Mouse (Mus musculus): ENCODE results near the gene BC004004. TPM values are rescaled to one million over a fixed set of nuclear protein-coding genes. Genes with fewer than 3 reads are reported as not detected.

BC004004 gene
- polyA plus RNA-seq, 1 experiment from 2014 or later = 130 TPM

DNA sequence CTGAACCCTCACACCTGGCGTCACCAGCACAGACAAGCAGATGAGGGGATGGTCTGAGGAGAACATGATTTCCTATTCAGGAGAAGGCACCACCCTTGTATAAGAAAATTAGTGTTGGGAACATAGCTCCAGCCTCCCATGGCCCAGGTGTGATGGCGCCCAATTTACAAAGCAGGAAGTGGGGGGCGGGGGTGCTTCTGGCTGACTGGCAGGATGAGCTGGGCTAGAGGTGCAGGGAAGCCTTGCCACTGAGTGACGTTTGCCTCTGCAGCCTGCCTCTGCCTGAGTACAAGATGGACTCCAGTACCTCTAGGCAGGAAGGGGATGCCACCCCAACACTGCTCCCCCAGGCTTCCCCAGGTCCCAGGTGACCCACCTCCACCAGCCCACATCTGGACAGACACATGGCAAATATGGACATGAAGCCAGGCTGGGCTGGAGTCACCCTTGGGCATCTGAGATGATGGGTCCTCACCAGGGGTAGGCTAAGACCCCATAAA lies 63.6 kb downstream of the BC004004 start:
- ChIA-PET CTCF (interaction anchor here (1.1 kb wide), 1 partner anchor 65 kb away, joined by 5 read pairs; no protein-coding TSS in a partner anchor), POLR2A (no interaction called here)
- DNase-seq (ENCODE audit: low read depth, low spot score) (no peak), ATAC-seq (no peak)
- in situ Hi-C loops (cut with MboI; ENCODE audit: low pct_unique_long_range_greater_than_20kb) = no loop called here
- H3K27me3 ChIP-seq = no peaks in the 10 kb centered on the region
- no peak for TF ChIP-seq CTCF (IDR thresholded peaks at IDR 0.05)

DNA sequence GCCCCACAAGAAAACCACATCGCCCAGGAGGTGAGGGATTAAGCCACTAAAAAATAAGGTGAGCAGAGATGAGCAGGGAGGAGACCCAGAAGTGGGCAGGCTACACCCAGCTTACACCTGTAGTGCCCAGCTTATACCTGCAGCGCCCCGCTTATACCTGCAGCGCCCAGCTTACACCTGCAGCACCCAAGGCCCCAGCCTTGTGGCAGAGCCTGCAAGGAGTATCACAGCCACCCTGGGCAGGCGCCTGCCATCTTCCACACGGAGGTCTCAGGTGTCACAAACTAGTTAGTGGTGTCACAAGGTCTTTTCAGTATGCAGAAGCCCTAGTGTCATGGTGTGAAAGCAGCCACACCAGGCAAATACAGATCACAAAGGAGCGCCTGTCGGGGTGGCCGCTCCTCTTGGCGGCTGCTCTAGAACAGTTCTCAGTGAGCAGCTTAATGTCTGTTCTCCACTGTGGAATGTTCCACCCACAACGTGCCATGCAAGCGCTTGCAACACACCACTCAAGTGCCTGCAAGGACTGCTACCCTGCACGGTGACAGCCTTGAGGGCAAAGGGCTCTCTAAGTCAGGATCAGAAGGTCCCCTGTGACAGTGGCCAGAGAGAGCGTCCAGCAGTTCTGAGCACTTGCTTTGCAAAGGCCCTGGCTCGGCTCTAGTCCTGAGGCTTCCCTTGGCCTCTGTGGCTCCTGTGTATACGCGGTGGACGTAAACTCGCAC lies 67.8 kb downstream of the BC004004 start:
- POLR2A ChIA-PET = no interaction called here
- TF ChIP-seq CTCF (IDR thresholded peaks at IDR 0.05) = no peak
- DNase-seq (ENCODE audit: low read depth, low spot score) (no peak), ATAC-seq (no peak)
- no peaks in the 10 kb centered on the region for H3K27me3 ChIP-seq
- in situ Hi-C loops (cut with MboI; ENCODE audit: low pct_unique_long_range_greater_than_20kb) = no loop called here
- CTCF ChIA-PET = interaction anchor here (1.2 to 4.5 kb wide), 2 partner anchors 12 to 35 kb away, joined by 3 to 14 read pairs; partner anchors contain the start of gene Mtch1

DNA sequence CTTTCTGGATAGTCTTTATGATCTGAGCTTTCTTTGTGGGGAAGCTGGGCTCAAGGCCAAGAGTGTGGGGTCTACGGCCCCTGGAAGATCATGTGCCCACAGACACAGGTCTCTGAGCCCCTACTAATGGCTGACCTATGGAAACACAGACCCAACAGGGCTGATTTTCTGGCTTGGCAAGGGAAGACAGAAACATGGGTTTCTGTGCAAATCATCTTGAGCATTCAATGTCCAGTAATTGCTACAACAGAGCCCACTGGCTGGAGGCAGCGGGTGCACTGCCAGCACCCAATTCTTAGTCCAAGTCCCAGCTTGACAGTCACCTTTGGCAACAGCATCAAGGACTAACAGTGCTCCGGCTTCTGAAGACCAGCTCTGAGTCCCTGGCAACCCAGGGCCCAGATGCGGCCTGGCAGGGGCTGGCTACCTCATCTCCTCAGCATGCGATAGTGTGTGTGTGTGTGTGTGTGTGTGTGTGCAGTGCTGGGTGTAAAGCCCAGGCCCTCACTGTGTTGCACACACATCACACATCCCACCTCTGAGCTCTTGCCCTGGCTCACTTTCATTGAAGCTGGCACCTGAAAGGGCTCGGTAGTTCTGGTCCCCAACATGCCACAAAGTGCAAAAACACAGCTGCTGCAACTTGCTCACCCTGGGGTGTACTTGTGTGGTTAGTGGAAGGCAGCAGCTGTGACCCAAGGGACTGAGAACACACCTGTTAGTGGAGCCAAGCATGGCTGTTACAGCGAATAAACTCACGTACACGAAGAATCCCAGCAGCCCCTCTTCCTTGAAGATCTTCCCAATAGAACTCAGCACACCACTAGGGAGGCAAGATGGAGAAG lies 69.6 kb downstream of the BC004004 start:
- no peak for DNase-seq (ENCODE audit: low read depth, low spot score)

DNA sequence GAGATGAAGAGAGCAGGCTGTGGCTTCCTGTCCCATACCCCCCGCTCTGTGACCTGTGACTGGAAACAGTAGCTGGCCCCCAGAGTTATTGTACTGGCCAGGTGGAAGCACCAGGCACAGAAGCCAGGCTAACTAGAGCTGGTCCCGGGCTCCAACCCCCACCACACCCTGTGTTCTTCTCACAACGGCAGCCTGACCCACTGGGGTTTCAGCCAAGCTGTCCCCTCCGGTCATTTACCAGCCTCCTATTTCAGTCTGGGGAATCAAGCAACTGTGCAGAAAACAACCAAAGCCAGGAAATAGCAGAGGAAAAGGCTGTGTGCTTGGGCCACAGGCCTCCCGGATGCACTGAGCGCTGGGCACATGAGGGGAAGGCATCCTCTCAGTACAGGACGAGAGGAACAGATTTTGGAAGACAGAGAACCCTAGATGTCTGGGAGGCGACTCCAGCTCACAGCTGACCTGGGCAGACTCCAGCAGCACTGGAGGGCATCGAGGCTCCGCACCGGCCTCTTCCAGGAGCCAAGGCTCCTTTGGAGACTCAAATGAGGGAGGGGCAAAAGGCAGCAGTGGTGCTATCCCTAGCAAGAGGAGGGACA lies 70.7 kb downstream of the BC004004 start:
- H3K27me3 ChIP-seq = no peaks in the 10 kb centered on the region
- no peak for DNase-seq (ENCODE audit: low read depth, low spot score)
- no peak for TF ChIP-seq CTCF (IDR thresholded peaks at IDR 0.05)
- in situ Hi-C loops (cut with MboI; ENCODE audit: low pct_unique_long_range_greater_than_20kb) = no loop called here
- ChIA-PET CTCF (interaction anchor here (1.1 to 4.5 kb wide), 4 partner anchors 9 to 36 kb away, joined by 3 to 14 read pairs (median 4); partner anchors contain the start of gene Mtch1), POLR2A (interaction anchor here (0.7 kb wide), 1 partner anchor 8 kb away, joined by 3 read pairs; the partner anchor contains the start of gene Mtch1)
- no peak for ATAC-seq

More for the DNA sequence above, 69.6 kb downstream of the BC004004 start:
- H3K27me3 ChIP-seq = no peaks in the 10 kb centered on the region
- TF ChIP-seq CTCF (IDR thresholded peaks at IDR 0.05) = no peak
- POLR2A ChIA-PET = no interaction called here
- ATAC-seq = no peak
- in situ Hi-C loops (cut with MboI; ENCODE audit: low pct_unique_long_range_greater_than_20kb) = no loop called here
- CTCF ChIA-PET = interaction anchor here (0.7 to 4.5 kb wide), 5 partner anchors 10 to 35 kb away, joined by 3 to 14 read pairs (median 3); partner anchors contain the start of gene Mtch1

DNA sequence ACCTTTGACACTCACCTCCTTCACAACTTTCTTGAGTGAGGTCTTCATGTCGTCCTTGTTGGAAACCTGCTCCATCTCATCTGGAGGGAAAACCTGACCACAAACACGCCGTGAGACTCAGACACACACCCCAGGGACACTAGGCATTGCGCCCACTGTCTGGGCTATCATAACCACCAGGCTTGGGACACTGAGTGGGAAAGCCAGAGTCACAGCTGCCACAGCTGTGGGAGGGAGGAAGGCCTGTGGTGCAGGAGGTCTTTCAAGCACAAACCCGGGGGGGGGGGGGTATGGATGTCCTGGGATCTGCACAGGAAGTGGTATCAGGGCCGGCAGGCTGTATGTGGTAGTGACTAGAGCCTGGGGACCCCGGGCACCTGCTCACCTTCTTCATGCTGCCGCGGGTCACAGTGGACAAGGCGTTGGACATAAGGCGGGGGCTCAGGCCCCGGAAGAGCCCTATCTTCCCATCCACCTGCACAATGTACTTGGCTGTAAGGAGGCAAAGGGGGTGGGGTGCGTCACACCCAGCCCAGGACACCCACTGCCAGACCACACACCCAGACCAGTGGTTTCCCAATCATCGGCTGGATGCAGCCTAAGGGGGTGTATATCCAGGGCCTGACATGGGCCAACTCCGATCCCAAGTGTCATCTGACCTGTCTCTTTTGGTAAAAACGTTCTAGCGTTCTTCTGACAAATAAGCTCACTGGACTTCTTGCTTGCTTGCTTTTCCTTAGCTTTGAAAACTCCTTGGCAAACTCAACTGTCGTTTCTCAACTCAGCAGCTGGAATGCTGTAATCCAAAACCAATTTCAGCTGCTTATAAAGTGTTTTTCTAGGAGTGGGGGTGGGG lies 72.0 kb downstream of the BC004004 start:
- TF ChIP-seq CTCF (IDR thresholded peaks at IDR 0.05) = no peak
- in situ Hi-C loops (cut with MboI; ENCODE audit: low pct_unique_long_range_greater_than_20kb) = no loop called here
- ATAC-seq (no peak), DNase-seq (ENCODE audit: low read depth, low spot score) (no peak)
- ChIA-PET CTCF (interaction anchor here (2.6 to 4.5 kb wide), 2 partner anchors 31 to 73 kb away, joined by 7 to 14 read pairs; partner anchors contain the start of gene BC004004), POLR2A (no interaction called here)
- no peaks in the 10 kb centered on the region for H3K27me3 ChIP-seq

DNA sequence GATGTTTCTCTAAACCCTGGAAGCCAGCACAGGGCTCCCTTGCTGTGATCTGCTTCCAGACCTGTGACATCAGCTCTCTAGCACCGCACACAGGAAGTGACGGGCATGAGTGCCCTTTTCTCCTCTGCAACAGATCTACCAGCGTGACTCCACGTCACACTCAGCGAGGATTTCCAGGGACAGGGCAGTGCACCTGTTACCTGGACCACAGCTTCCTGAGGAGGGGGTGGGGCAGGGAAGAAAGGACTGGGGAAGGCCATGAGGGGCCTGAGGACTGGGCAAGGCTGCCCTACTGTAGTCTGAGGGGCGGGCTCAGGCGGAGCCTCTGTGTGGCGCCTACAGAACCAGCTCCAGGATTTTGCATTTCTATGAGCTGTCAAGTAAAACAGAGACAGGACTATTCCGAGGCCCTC lies 73.0 kb downstream of the BC004004 start:
- in situ Hi-C loops (cut with MboI; ENCODE audit: low pct_unique_long_range_greater_than_20kb) = no loop called here
- DNase-seq (ENCODE audit: low read depth, low spot score) = no peak

DNA sequence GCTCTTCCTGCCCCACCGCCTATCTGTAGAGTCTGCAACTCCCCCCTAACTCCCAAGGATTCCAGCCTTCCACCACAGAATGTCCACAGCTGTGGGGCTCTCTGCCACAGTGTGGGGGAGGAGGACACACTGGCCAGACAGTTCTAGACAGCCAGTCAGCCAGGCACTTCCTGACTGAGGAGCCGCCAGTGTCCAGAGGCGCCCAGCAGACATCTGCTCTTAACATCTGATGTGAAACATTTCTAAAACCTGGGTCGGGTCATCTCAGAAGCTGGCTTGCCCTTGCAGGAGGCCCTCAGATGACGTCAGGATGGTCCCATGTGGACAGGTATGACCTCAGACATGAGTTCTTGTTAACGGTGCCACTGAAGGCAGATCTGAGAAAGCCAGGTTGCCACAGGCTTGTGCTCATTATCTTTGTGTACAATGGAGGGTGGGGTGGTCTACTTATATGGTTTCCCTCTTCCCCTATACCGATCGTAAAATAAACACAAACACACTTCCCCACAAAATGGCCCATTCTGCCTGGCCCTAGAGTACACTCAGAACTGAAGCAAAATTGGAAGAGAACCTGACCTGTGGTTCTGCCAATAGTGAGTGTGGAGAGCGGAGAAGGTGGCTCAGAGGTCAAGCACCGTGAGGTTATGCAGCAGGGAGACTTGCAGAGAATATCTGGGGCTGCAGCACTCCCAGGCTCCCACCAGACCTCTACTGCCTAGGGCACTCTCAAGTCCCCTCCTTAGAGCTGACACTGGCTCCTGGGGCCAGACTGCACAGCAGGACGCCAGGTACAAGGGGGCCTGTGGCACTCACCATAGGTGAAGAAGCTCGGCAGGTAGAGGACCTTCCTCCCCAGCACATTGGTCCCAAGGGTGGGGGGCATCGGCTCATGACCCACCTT lies 73.7 kb downstream of the BC004004 start:
- no peak for TF ChIP-seq CTCF (IDR thresholded peaks at IDR 0.05)
- CTCF ChIA-PET = interaction anchor here (1.9 to 2.6 kb wide), 2 partner anchors 29 to 74 kb away, joined by 6 to 7 read pairs; partner anchors contain the start of gene BC004004

More for the DNA sequence above, 73.0 kb downstream of the BC004004 start:
- peak; percentile 24 for ATAC-seq
- TF ChIP-seq CTCF (IDR thresholded peaks at IDR 0.05) = no peak
- no peaks in the 10 kb centered on the region for H3K27me3 ChIP-seq
- ChIA-PET CTCF (interaction anchor here (1.9 to 2.6 kb wide), 2 partner anchors 29 to 74 kb away, joined by 6 to 7 read pairs; partner anchors contain the start of gene BC004004), POLR2A (no interaction called here)

DNA sequence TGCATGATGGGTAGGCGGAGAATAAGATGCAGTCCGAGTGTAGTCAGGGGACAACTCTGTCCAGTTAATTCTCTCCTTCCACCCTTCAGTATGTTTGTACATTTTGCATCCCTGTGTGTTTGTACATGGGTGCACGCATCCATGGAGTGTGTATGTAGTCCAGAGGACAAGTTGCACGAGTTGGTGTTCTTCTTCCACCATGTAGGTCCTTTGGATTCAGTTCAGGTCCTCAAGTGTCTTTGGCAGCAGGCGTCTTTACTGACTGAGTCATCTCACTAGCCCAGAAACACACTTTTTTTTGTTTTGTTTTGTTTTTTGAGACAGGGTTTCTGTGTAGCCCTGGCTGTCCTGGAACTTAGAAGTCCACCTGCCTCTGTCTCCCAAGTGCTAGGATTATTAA lies 74.7 kb downstream of the BC004004 start:
- POLR2A ChIA-PET = no interaction called here
- H3K27me3 ChIP-seq = no peaks in the 10 kb centered on the region
- DNase-seq (ENCODE audit: low read depth, low spot score) (no peak), ATAC-seq (no peak)
- CTCF ChIA-PET = interaction anchor here (1.9 to 2.6 kb wide), 2 partner anchors 28 to 75 kb away, joined by 6 to 7 read pairs; partner anchors contain the start of gene BC004004
- TF ChIP-seq CTCF (IDR thresholded peaks at IDR 0.05) = no peak
- in situ Hi-C loops (cut with MboI; ENCODE audit: low pct_unique_long_range_greater_than_20kb) = no loop called here

More for the DNA sequence above, 73.7 kb downstream of the BC004004 start:
- no peak for DNase-seq (ENCODE audit: low read depth, low spot score)
- POLR2A ChIA-PET = no interaction called here
- in situ Hi-C loops (cut with MboI; ENCODE audit: low pct_unique_long_range_greater_than_20kb) = no loop called here
- H3K27me3 ChIP-seq = no peaks in the 10 kb centered on the region
- ATAC-seq = no peak

DNA sequence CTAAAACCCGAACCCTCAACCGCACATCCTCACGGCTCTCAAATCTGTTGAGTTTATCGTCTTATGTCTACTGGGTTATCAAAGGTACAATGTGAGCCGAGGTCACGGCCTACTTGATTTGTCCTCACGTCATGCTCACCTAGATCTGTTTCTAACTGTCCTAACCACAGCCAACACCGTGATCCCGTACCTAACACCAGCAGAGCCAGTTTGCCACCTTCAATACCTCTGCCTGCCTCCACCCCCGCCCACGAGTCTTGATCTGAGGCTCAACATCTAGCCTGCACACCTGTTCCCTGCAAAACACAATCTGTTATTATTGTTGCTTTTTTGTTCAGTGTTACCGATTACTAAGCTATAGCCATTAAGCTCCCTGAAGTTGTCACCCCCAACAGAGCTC lies 76.7 kb downstream of the BC004004 start:
- ChIA-PET POLR2A (no interaction called here), CTCF (no interaction called here)
- H3K27me3 ChIP-seq = no peaks in the 10 kb centered on the region
- no peak for TF ChIP-seq CTCF (IDR thresholded peaks at IDR 0.05)
- no peak for ATAC-seq
- in situ Hi-C loops (cut with MboI; ENCODE audit: low pct_unique_long_range_greater_than_20kb) = no loop called here
- no peak for DNase-seq (ENCODE audit: low read depth, low spot score)
